Mouse (Mus musculus) brown adipose tissue, adult 24 weeks (tissue): Measurements from ENCODE around the gene Hist1h4b. TPM values are rescaled to one million over a fixed set of nuclear protein-coding genes. Genes with fewer than 3 reads are reported as not detected.

ENCODE experiments used
- H3K27ac ChIP-seq: fragments of 200-500 bp; replicated peaks from 2 replicates; pipeline ENCODE4 v1.5.1; 2012; ENCODE audit warnings: low read depth, mild to moderate bottlenecking, low read length
- H3K4me1 ChIP-seq: fragments of 200-500 bp; 2 replicates; pipeline ENCODE4 v1.6.1; 2012; ENCODE audit warnings: low read length, mixed read lengths; ENCODE audit not compliant: control insufficient read depth, insufficient read depth, insufficient read length
- H3K4me3 ChIP-seq: fragments of 200-500 bp; 2 replicates; pipeline ENCODE4 v1.5.1; 2012; ENCODE audit warnings: low read depth, mild to moderate bottlenecking, low read length, moderate library complexity; ENCODE audit not compliant: insufficient read depth
- polyA plus RNA-seq: library from polyadenylated mRNA; stranded (reverse); fragments of >200 nt; gene quantifications from 2 replicates; pipeline ENCODE4 v1.2.4, GENCODE M21; 2012; ENCODE audit not compliant: missing spikeins, insufficient read depth, insufficient read length

The Hist1h4b gene
- polyA plus RNA-seq, 1 experiment = not detected

GRCm38 (mm10) chr13:23779025-23779424, 22.2 kb downstream of the Hist1h4b start:
- Histone ChIP-seq H3K4me1 (no peaks in the 10 kb centered on the region), H3K4me3 (no peak overlapping the region)

GRCm38 (mm10) chr13:23792520-23792919, 35.7 kb downstream of the Hist1h4b start:
- Histone ChIP-seq H3K4me1 (no peaks in the 10 kb centered on the region), H3K27ac (no peak overlapping the region)

More at GRCm38 (mm10) chr13:23779025-23779424, 22.2 kb downstream of the Hist1h4b start:
- H3K27ac ChIP-seq = no peak overlapping the region

GRCm38 (mm10) chr13:23799405-23799804, 42.6 kb downstream of the Hist1h4b start:
- no peak overlapping the region for H3K27ac ChIP-seq
- no peak overlapping the region for H3K4me3 ChIP-seq
- no peaks in the 10 kb centered on the region for H3K4me1 ChIP-seq

More at GRCm38 (mm10) chr13:23792520-23792919, 35.7 kb downstream of the Hist1h4b start:
- no peak overlapping the region for H3K4me3 ChIP-seq

GRCm38 (mm10) chr13:23804532-23804931, 47.7 kb downstream of the Hist1h4b start:
- H3K4me3 ChIP-seq = no peak overlapping the region
- H3K4me1 ChIP-seq = no peaks in the 10 kb centered on the region
- H3K27ac ChIP-seq = no peak overlapping the region

- Histone ChIP-seq H3K27ac (no peak within 1 kb of the TSS), H3K4me3 (no peak within 1 kb of the TSS), H3K4me1 (no peaks in the 10 kb centered on the region)
Observed at GRCm38 (mm10) chr13:23806422-23807052, 49.7 kb downstream of the Hist1h4b start, which contains the start of gene Slc17a2. Slc17a2 (plus strand) TSS chr13:23806993.

Other genes with a start within 250 kb of the Hist1h4b start
- 69.6 and 128 TPM in 2 replicates for gene Hist1h4h, start 226.0 kb upstream of the Hist1h4b start, polyA plus RNA-seq
- gene Hist1h2af, start 223.1 kb upstream of the Hist1h4b start, polyA plus RNA-seq = not detected in 2 replicates
- not detected in 2 replicates for gene Hist1h3g, start 221.6 kb upstream of the Hist1h4b start, polyA plus RNA-seq
- gene Hist1h2bh, start 213.6 kb upstream of the Hist1h4b start, polyA plus RNA-seq = 1.7 and 2.3 TPM in 2 replicates
- gene Hist1h3f, start 213.0 kb upstream of the Hist1h4b start, polyA plus RNA-seq = not detected in 2 replicates
- not detected in 2 replicates for gene Hist1h4f, start 205.4 kb upstream of the Hist1h4b start, polyA plus RNA-seq
- 0.24 and 1.1 TPM in 2 replicates for gene Hist1h1d, start 203.8 kb upstream of the Hist1h4b start, polyA plus RNA-seq
- 2.8 and 2.9 TPM in 2 replicates for gene Hist1h3e, start 194.6 kb upstream of the Hist1h4b start, polyA plus RNA-seq
- not detected in 2 replicates for gene Hist1h2ae, start 185.8 kb upstream of the Hist1h4b start, polyA plus RNA-seq
- not detected in 2 replicates for gene Hist1h2bg, start 185.6 kb upstream of the Hist1h4b start, polyA plus RNA-seq
- gene Hist1h2bf, start 182.8 kb upstream of the Hist1h4b start, polyA plus RNA-seq = 4.4 TPM in 1 of 2 replicates, not detected in the other
- gene Hist1h2ad, start 182.6 kb upstream of the Hist1h4b start, polyA plus RNA-seq = not detected in 2 replicates
- 1.1 and 2.5 TPM in 2 replicates for gene Hist1h3d, start 181.2 kb upstream of the Hist1h4b start, polyA plus RNA-seq
- gene Hist1h4d, start 175.4 kb upstream of the Hist1h4b start, polyA plus RNA-seq = not detected in 2 replicates
- gene Hist1h2be, start 135.9 kb upstream of the Hist1h4b start, polyA plus RNA-seq = 8.2 and 13.8 TPM in 2 replicates
- gene Hist1h1e, start 134.5 kb upstream of the Hist1h4b start, polyA plus RNA-seq = 4.0 TPM in 2 replicates
- gene Hist1h2ac, start 73.1 kb upstream of the Hist1h4b start, polyA plus RNA-seq = 0.59 and 1.0 TPM in 2 replicates
- gene Hist1h2bc, start 72.8 kb upstream of the Hist1h4b start, polyA plus RNA-seq = 190 and 234 TPM in 2 replicates
- not detected in 2 replicates for gene Hist1h1t, start 61.2 kb upstream of the Hist1h4b start, polyA plus RNA-seq
- gene Hist1h4c, start 58.6 kb upstream of the Hist1h4b start, polyA plus RNA-seq = 2.1 TPM in 1 of 2 replicates, not detected in the other
- 30.2 and 34.3 TPM in 2 replicates for gene Hfe, start 46.2 kb upstream of the Hist1h4b start, polyA plus RNA-seq
- 112 and 175 TPM in 2 replicates for gene Hist1h1c, start 18.2 kb upstream of the Hist1h4b start, polyA plus RNA-seq
- gene Hist1h3c, start 11.4 kb upstream of the Hist1h4b start, polyA plus RNA-seq = not detected in 2 replicates
- not detected in 2 replicates for gene Hist1h2bb, start 10.3 kb upstream of the Hist1h4b start, polyA plus RNA-seq
- not detected in 2 replicates for gene Hist1h2ab, start 5.9 kb upstream of the Hist1h4b start, polyA plus RNA-seq
- gene Hist1h3b, start 4.7 kb upstream of the Hist1h4b start, polyA plus RNA-seq = not detected in 2 replicates
- gene Hist1h4a, start 4.2 kb downstream of the Hist1h4b start, polyA plus RNA-seq = not detected in 2 replicates
- not detected in 2 replicates for gene Hist1h3a, start 5.4 kb downstream of the Hist1h4b start, polyA plus RNA-seq
- not detected in 2 replicates for gene Hist1h1a, start 6.7 kb downstream of the Hist1h4b start, polyA plus RNA-seq
- gene Trim38, start 12.9 kb downstream of the Hist1h4b start, polyA plus RNA-seq = not detected in 2 replicates
- gene Slc17a2, start 50.0 kb downstream of the Hist1h4b start, polyA plus RNA-seq = not detected in 2 replicates
- not detected in 2 replicates for gene Slc17a3, start 82.4 kb downstream of the Hist1h4b start, polyA plus RNA-seq
- gene Slc17a1, start 110.7 kb downstream of the Hist1h4b start, polyA plus RNA-seq = not detected in 2 replicates
- not detected in 2 replicates for gene Slc17a4, start 158.0 kb downstream of the Hist1h4b start, polyA plus RNA-seq
- gene Hist1h2ba, start 177.1 kb downstream of the Hist1h4b start, polyA plus RNA-seq = not detected in 2 replicates
- not detected in 2 replicates for gene Hist1h2aa, start 177.4 kb downstream of the Hist1h4b start, polyA plus RNA-seq
- gene Scgn, start 234.2 kb downstream of the Hist1h4b start, polyA plus RNA-seq = not detected in 2 replicates